In the genomic region with DNA sequence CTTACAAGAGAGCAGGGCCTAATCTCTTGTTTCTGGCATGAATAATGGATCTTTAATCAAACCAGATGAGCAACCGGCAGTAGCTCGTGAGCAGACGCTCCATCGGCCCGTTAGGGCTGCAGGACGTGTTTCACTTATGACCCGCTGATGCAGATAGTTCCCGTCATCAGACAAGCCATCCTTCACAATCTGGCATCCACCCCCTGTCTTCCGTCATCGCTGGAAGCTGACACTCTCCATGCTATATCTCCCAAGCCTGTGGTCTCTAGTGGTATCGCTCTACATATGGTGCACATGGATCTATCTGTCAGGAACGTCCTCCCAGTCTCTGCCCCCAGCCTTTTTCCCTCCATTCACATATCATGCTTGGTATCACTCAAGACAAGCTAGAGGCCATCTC, we compare ENCODE assay signal across 9 mouse cellular contexts.
"Had no signal": no experiment of that assay in that cellular context is flagged by ENCODE, and none has a peak within 500 bp of the region (broad histone marks: within the 10 kb centered on the region; RNA-seq: fewer than 3 reads in every experiment).

No protein-coding gene starts in this region.

- H3K27me3 ChIP-seq: midbrain, embryonic 13.5 days had no signal

- H3K9ac ChIP-seq: kidney, embryonic 15.5 days; liver, embryonic 15.5 days; midbrain, embryonic 13.5 days had no signal

- H3K36me3 ChIP-seq: kidney, embryonic 15.5 days; liver, embryonic 15.5 days; midbrain, embryonic 13.5 days had no signal

- ATAC-seq: midbrain, embryonic 13.5 days had no signal

- H3K4me3 ChIP-seq: kidney, embryonic 15.5 days; left cerebral cortex, adult 2 months; liver, embryonic 15.5 days; midbrain, embryonic 13.5 days had no signal

- H3K4me2 ChIP-seq: liver, embryonic 15.5 days; midbrain, embryonic 13.5 days had no signal

- DNase-seq: kidney, adult 2 months; kidney, postnatal 14 days; lung, postnatal 14 days; right cerebral cortex, postnatal 14 days; thymus, postnatal 36 days had no signal

- H3K9me3 ChIP-seq: kidney, embryonic 15.5 days; liver, embryonic 15.5 days; midbrain, embryonic 13.5 days had no signal

- H3K27ac ChIP-seq: kidney, embryonic 15.5 days; left cerebral cortex, adult 2 months; liver, embryonic 15.5 days; midbrain, embryonic 13.5 days had no signal

- H3K4me1 ChIP-seq: liver, embryonic 15.5 days; midbrain, embryonic 13.5 days had no signal
